Mouse (Mus musculus) gastrocnemius, adult 2 months (tissue): ENCODE measurements around the gene Ift27. TPM values are rescaled to one million over a fixed set of nuclear protein-coding genes. Genes with fewer than 3 reads are reported as not detected.

Experiments
- DNase-seq: peaks from one replicate; pipeline ENCODE4 v3.0.0; 2022
- H3K27ac ChIP-seq: fragments of 200-600 bp; 2 replicates; pipeline ENCODE4 v1.8.1; 2022; ENCODE audit warnings: mild to moderate bottlenecking
- H3K4me3 ChIP-seq: fragments of 200-600 bp; 2 replicates; pipeline ENCODE4 v1.8.1; 2022; ENCODE audit warnings: mild to moderate bottlenecking, moderate library complexity
- CTCF ChIP-seq: fragments of 200-600 bp; IDR thresholded peaks from 2 replicates; pipeline ENCODE4 v1.8.1; 2022; ENCODE audit warnings: antibody characterized with exemption, mild to moderate bottlenecking, moderate library complexity
- intact Hi-C: fragments of 180-260 bp; cut with DNase I; formaldehyde crosslinking; loops from one replicate; pipeline ENCODE4 v1.15.1; 2025
- long read RNA-seq, 2 experiments: library from polyadenylated mRNA; stranded (forward); transcript quantifications; one replicate each; pipeline ENCODE4 v2.0.0; 2021
- total RNA-seq, 2 experiments: library from RNA; stranded (reverse); gene quantifications; 2 replicates each; pipeline ENCODE4 v1.2.3; 2021

The Ift27 gene
- 10 to 100 TPM; 11.7 to 16.0 TPM for total RNA-seq
- long read RNA-seq, experiment 1, transcript Ift27-201 (7 exons, 1,013 nt): major isoform, 5 of 7 reads
- long read RNA-seq, experiment 1, partial matches to known transcripts: 1 of 7 reads
- long read RNA-seq, experiment 1, other reads (novel, unspliced or antisense): 1 of 7 reads
- long read RNA-seq, experiment 2, transcript Ift27-201 (7 exons, 1,013 nt): major isoform, 7 of 8 reads
- long read RNA-seq, experiment 2, partial matches to known transcripts: 0 of 8 reads
- long read RNA-seq, experiment 2, other reads (novel, unspliced or antisense): 1 of 8 reads

GRCm38 (mm10) chr15:78173972-78174886, at the start of gene Ift27:
Gene Ift27, minus strand, starts transcription at chr15:78174107.
- DNase-seq: peak; percentile 98
- TF ChIP-seq CTCF: no peak
- Histone ChIP-seq H3K27ac (peak within 1 kb of the TSS; percentile 90), H3K4me3 (peak within 1 kb of the TSS; percentile 86)
- intact Hi-C loops: loop anchor here (5.0 to 10.0 kb wide), 2 partner anchors 191 to 207 kb away; no protein-coding TSS in a partner anchor

GRCm38 (mm10) chr15:78215269-78215668, 41.4 kb upstream of the Ift27 start:
- H3K27ac ChIP-seq: no peak overlapping the region
- TF ChIP-seq CTCF: no peak
- DNase-seq: no peak
- intact Hi-C loops: no loop called here
- no peak overlapping the region for H3K4me3 ChIP-seq

GRCm38 (mm10) chr15:78211367-78211766, 37.5 kb upstream of the Ift27 start:
- Histone ChIP-seq H3K27ac (peak overlapping the region; percentile 80), H3K4me3 (no peak overlapping the region)
- TF ChIP-seq CTCF: no peak
- DNase-seq: peak; percentile 61
- intact Hi-C loops: no loop called here

- Histone ChIP-seq H3K27ac (peak overlapping the region; percentile 68), H3K4me3 (no peak overlapping the region)
- TF ChIP-seq CTCF: no peak
- intact Hi-C loops: no loop called here
- peak; percentile 56 for DNase-seq
These were observed 36.3 kb upstream of the Ift27 start for GRCm38 (mm10) chr15:78210203-78210602.

GRCm38 (mm10) chr15:78206312-78206711, 32.4 kb upstream of the Ift27 start, which contains the start of gene Pvalb:
Gene Pvalb, minus strand, starts transcription at chr15:78206400.
- peak; percentile 86 for DNase-seq
- Histone ChIP-seq H3K27ac (peak within 1 kb of the TSS; percentile 96), H3K4me3 (peak within 1 kb of the TSS; percentile 86)
- intact Hi-C loops: no loop called here
- no peak for TF ChIP-seq CTCF

GRCm38 (mm10) chr15:78205192-78205591, 31.3 kb upstream of the Ift27 start:
- TF ChIP-seq CTCF: peak; percentile 52
- intact Hi-C loops: loop anchor here (1.0 kb wide), 1 partner anchor 36 kb away; no protein-coding TSS in a partner anchor
- peak; percentile 93 for DNase-seq
- Histone ChIP-seq H3K27ac (peak overlapping the region; percentile 96), H3K4me3 (peak overlapping the region; percentile 86)

GRCm38 (mm10) chr15:78204053-78204847, 30.3 kb upstream of the Ift27 start:
- H3K27ac ChIP-seq: peak overlapping the region; percentile 96
- peak overlapping the region; percentile 86 for H3K4me3 ChIP-seq
- intact Hi-C loops: no loop called here
- no peak for TF ChIP-seq CTCF
- peak; percentile 83 for DNase-seq

- DNase-seq: peak; percentile 87
- no peak for TF ChIP-seq CTCF
- H3K4me3 ChIP-seq: peak overlapping the region; percentile 47
- peak overlapping the region; percentile 87 for H3K27ac ChIP-seq
- intact Hi-C loops: no loop called here
These were observed 21.4 kb upstream of the Ift27 start for GRCm38 (mm10) chr15:78195096-78195880.

- intact Hi-C loops: no loop called here
- Histone ChIP-seq H3K27ac (peak overlapping the region; percentile 87), H3K4me3 (peak overlapping the region; percentile 44)
- TF ChIP-seq CTCF: no peak
- DNase-seq: peak; percentile 24
These were observed 20.4 kb upstream of the Ift27 start for GRCm38 (mm10) chr15:78194320-78194719.

GRCm38 (mm10) chr15:78189636-78190035, 15.7 kb upstream of the Ift27 start:
- DNase-seq: peak; percentile 63
- intact Hi-C loops: loop anchor here (10.0 kb wide), 1 partner anchor 55 kb away; the partner anchor contains the start of gene Ncf4
- TF ChIP-seq CTCF: no peak
- Histone ChIP-seq H3K4me3 (no peak overlapping the region), H3K27ac (peak overlapping the region; percentile 87; the same call in 1 of the 2 replicates)

GRCm38 (mm10) chr15:78188546-78188945, 14.6 kb upstream of the Ift27 start:
- no peak for TF ChIP-seq CTCF
- intact Hi-C loops: loop anchor here (10.0 kb wide), 1 partner anchor 56 kb away; the partner anchor contains the start of gene Ncf4
- peak overlapping the region; percentile 87; the same call in 1 of the 2 replicates for H3K27ac ChIP-seq
- H3K4me3 ChIP-seq: no peak overlapping the region
- peak; percentile 59 for DNase-seq
